Mouse (Mus musculus) heart, embryonic 15.5 days (tissue): ENCODE measurements at regions not wholly inside any gene's neighbourhood (a gene's known extent, or its start where the extent isn't known, plus 50 kb on each side); places are given as distances from the start of the nearest gene placed in this dataset.

Experiments
- ATAC-seq: fragments of 200-750 bp; cut with Nextera tagmentation; replicated peaks from 2 replicates; pipeline ENCODE4 v1.8.0; 2017; ENCODE audit warnings: low read depth, moderate TSS enrichment; ENCODE audit not compliant: insufficient number of reproducible peaks, insufficient read depth, low FRiP score
- H3K27ac ChIP-seq: fragments of 300-500 bp; sonication (generic); 2 replicates; pipeline ENCODE4 v1.5.1; 2015; ENCODE audit warnings: mild to moderate bottlenecking, inconsistent platforms
- H3K27me3 ChIP-seq: fragments of 300-500 bp; sonication (generic); 2 replicates; pipeline ENCODE4 v1.6.1; 2015; ENCODE audit warnings: inconsistent platforms
- H3K36me3 ChIP-seq: fragments of 300-500 bp; sonication (generic); 2 replicates; pipeline ENCODE4 v1.6.1; 2015; ENCODE audit warnings: mild to moderate bottlenecking, inconsistent platforms
- H3K4me1 ChIP-seq: fragments of 300-500 bp; sonication (generic); replicated peaks from 2 replicates; pipeline ENCODE4 v1.6.1; 2015; ENCODE audit warnings: inconsistent platforms
- H3K4me2 ChIP-seq: fragments of 300-500 bp; sonication (generic); 2 replicates; pipeline ENCODE4 v1.6.1; 2015; ENCODE audit warnings: inconsistent platforms, mild to moderate bottlenecking, moderate library complexity
- H3K4me3 ChIP-seq: fragments of 300-500 bp; sonication (generic); 2 replicates; pipeline ENCODE4 v1.5.1; 2015; ENCODE audit warnings: mild to moderate bottlenecking, inconsistent platforms
- H3K9ac ChIP-seq: fragments of 300-500 bp; sonication (generic); 2 replicates; pipeline ENCODE4 v1.6.1; 2015; ENCODE audit warnings: mild to moderate bottlenecking, inconsistent platforms
- H3K9me3 ChIP-seq: fragments of 300-500 bp; sonication (generic); replicated peaks from 2 replicates; pipeline ENCODE4 v1.6.1; 2016; ENCODE audit warnings: inconsistent platforms
- WGBS: fragments of 180-500 bp; shearing (Covaris S2); methylation state at CpG from one replicate; pipeline ENCODE4 v1.1.7; 2015; ENCODE audit warnings: mixed read lengths; 5-methylcytosine and 5-hydroxymethylcytosine counted together

DNA sequence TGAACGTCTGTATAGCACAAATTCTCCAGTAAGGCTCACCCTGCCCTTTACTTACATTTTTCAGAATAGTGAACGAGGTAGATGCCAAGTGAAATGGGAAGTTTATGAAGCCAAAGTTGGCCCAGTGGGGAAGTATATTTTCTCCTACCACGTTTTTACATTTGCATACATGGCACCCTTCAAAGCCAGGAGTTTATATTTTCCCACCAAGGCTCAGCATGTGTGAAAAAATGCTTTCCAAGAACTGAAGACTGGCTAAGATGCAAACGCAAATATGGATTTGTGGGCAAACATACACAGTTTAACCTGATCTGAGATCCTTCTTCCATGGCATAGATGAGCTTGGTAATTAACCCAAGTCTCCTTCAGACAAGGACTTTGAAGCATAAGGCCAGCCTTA, 2209.4 kb upstream of the Gm7489 start:
- Histone ChIP-seq H3K9ac (no peak overlapping the region), H3K9me3 (no peaks in the 10 kb centered on the region), H3K4me1 (peaks cover 5% of the 10 kb centered on the region; the same call in 1 of the 2 replicates), H3K27ac (no peak overlapping the region), H3K4me3 (no peak overlapping the region), H3K27me3 (no peaks in the 10 kb centered on the region), H3K4me2 (no peak overlapping the region), H3K36me3 (no peaks in the 10 kb centered on the region)
- ATAC-seq, result no peak
- 78% methylated on average over 4 of the region's 4 CpGs for WGBS

DNA sequence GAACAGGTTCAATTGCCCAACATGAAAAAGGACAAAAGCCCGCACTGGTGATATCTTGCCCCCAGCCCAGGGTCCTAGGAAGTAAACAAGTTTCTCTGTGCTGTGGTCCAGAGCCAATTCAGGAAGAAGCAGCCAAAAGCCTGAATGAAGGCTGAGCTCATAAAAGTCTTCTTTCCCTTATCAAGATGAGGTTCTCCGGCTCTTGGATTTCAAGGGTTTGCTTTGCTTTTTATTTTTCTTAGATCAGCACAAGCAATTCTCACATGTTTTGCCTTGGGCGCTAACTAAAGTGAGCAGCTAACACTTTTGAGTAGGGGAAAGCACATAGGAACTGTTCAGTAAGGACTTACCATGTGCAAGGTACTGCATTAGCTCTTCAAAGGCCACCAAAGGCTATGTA, 2208.0 kb upstream of the Gm7489 start:
- no peaks in the 10 kb centered on the region for H3K36me3 ChIP-seq
- 83% methylated on average over 3 of the region's 3 CpGs for WGBS
- no peak for ATAC-seq

DNA sequence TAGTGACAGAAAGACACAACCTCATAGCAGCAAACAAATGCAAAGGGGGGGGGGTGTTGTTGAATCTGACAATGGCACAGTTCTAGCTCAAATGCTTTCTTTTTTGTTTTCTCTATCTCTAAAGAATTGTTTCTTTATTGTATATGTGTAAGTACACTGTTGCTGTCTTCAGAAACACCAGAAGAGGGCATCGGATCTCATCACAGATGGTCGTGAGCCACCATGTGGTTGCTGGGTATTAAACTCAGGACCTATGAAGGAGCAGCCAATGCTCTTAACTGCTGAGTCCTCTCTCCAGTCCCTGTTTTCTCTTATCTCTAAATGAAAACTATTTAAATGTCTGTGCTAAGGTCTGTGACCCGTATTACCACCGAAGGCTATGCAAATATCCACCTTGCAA, 2207.4 kb upstream of the Gm7489 start:
- H3K36me3 ChIP-seq, result no peaks in the 10 kb centered on the region
- no peaks in the 10 kb centered on the region for H3K9me3 ChIP-seq
- H3K4me1 ChIP-seq, result peaks cover 2% of the 10 kb centered on the region; the same call in 1 of the 2 replicates
- 72% methylated on average over 4 of the region's 4 CpGs for WGBS
- ATAC-seq, result no peak
- no peaks in the 10 kb centered on the region for H3K27me3 ChIP-seq
- no peak overlapping the region for H3K4me2 ChIP-seq
- no peak overlapping the region for H3K4me3 ChIP-seq
- no peak overlapping the region for H3K27ac ChIP-seq
- no peak overlapping the region for H3K9ac ChIP-seq

More for the DNA sequence above, 2208.0 kb upstream of the Gm7489 start:
- no peaks in the 10 kb centered on the region for H3K9me3 ChIP-seq
- no peak overlapping the region for H3K4me3 ChIP-seq
- H3K4me2 ChIP-seq, result no peak overlapping the region
- H3K9ac ChIP-seq, result no peak overlapping the region
- H3K27ac ChIP-seq, result no peak overlapping the region
- H3K4me1 ChIP-seq, result peaks cover 4% of the 10 kb centered on the region; the same call in 1 of the 2 replicates
- H3K27me3 ChIP-seq, result no peaks in the 10 kb centered on the region

DNA sequence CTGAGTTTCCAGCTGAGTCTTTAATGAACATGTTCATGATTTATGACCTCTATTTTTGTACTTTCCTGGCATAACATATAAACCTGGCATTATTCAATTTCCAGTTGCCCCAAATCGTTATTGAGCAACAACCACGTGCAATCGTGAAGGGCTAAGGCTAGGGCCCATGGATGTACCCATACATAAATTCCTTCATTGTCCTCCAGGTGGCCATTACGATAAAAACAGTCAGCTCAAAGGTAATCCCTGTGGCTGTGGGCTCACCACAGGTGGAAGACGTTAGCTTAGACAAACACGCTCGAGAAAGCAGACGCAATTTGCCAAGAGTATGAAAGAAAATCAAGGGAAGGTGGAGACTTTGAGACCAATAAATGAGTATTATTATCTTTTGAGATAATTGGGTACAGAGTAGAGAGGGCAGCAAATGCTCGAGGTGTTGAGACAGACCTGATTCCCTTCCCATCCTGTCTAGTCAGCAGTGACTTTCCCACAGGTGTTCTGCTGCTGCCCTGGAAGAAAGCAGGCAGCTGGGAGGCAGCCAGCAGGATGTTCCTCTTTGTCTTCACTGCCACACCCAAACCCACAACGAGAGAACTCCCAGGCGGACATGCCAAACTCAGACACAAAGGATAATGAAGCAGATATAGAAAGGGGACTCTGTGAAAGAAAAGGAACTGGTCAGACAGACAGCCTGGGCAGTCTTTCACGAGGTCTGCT, 2205.4 kb upstream of the Gm7489 start:
- 61% methylated on average over 12 of the region's 12 CpGs for WGBS
- H3K27ac ChIP-seq, result no peak overlapping the region
- H3K9me3 ChIP-seq, result no peaks in the 10 kb centered on the region
- no peak overlapping the region for H3K4me2 ChIP-seq
- no peak overlapping the region for H3K4me3 ChIP-seq
- ATAC-seq, result no peak
- no peak overlapping the region for H3K9ac ChIP-seq
- H3K4me1 ChIP-seq, result peaks cover 2% of the 10 kb centered on the region; the same call in 1 of the 2 replicates
- no peaks in the 10 kb centered on the region for H3K27me3 ChIP-seq
- no peaks in the 10 kb centered on the region for H3K36me3 ChIP-seq

DNA sequence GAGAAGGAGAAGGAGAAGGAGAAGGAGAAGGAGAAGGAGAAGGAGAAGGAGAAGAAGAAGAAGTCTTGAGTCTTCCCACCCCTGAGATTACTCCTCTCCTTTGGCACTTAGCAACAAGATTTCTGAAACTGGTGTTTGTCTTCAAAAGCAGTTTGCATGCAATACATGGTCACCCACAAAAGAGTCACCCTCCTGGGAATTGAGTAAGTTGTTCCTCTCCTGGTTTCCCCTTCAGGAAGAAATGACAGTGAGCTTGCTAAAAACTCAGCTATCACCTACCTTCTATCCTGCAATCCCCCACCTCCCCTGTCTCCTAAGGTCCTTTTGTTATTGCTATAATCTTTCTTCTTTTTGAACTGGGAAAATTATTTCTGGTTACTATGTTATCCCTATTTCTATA, 2204.2 kb upstream of the Gm7489 start:
- H3K9me3 ChIP-seq, result no peaks in the 10 kb centered on the region
- no peak for ATAC-seq
- H3K27me3 ChIP-seq, result no peaks in the 10 kb centered on the region
- H3K4me2 ChIP-seq, result no peak overlapping the region
- H3K36me3 ChIP-seq, result no peaks in the 10 kb centered on the region
- H3K27ac ChIP-seq, result no peak overlapping the region
- H3K4me1 ChIP-seq, result peaks cover 2% of the 10 kb centered on the region; the same call in 1 of the 2 replicates
- H3K9ac ChIP-seq, result no peak overlapping the region
- H3K4me3 ChIP-seq, result no peak overlapping the region

DNA sequence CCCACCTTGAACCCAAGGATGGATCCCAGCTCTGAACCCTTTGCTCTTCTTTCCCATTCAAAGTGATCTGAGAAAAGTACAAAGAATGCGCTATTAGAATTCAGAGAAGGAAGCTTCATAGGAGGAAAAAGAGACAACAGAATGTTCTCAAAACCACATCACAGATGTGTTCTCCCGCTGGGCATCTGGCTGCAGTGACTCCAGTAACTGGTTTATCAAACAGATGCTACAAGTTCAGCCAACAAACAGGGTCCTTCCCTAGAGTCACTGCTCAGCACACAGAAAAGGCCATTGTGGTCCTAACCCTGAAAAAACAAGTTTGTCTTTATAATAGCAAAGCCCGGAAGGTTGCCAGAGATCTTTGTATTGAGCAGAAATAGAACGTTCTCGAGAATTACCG, 2203.5 kb upstream of the Gm7489 start:
- H3K4me3 ChIP-seq, result no peak overlapping the region
- peaks cover 2% of the 10 kb centered on the region; the same call in 1 of the 2 replicates for H3K4me1 ChIP-seq
- H3K9me3 ChIP-seq, result no peaks in the 10 kb centered on the region
- H3K36me3 ChIP-seq, result no peaks in the 10 kb centered on the region
- WGBS, result 88% methylated on average over 6 of the region's 6 CpGs
- no peaks in the 10 kb centered on the region for H3K27me3 ChIP-seq
- no peak for ATAC-seq
- H3K9ac ChIP-seq, result no peak overlapping the region
- H3K4me2 ChIP-seq, result no peak overlapping the region
- no peak overlapping the region for H3K27ac ChIP-seq

DNA sequence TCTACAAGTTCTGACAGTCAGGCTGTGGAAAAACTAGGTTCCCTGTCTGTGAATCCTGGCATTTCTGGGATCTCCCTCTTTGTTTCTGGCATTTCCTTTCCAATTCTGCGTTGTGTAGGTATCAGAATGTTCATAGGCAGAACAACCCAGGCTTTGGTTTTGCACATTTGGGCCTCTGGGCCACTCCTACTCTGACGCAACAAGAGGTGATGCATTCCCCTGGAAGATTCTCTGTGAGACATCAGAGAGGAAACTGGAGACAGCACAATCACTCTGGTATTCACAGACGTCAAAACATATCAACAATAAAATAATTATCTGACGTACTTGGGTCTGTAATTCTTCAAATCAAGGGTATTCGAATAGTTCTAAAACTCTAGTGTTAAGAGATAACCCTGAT, 2202.4 kb upstream of the Gm7489 start:
- 0 out of 2 replicates have a peak, but pooled peaks cover 2% of the 10 kb centered on the region for H3K4me1 ChIP-seq
- ATAC-seq, result no peak
- H3K4me3 ChIP-seq, result no peak overlapping the region
- no peak overlapping the region for H3K27ac ChIP-seq
- no peak overlapping the region for H3K4me2 ChIP-seq
- no peaks in the 10 kb centered on the region for H3K27me3 ChIP-seq
- H3K9me3 ChIP-seq, result no peaks in the 10 kb centered on the region
- no peaks in the 10 kb centered on the region for H3K36me3 ChIP-seq
- no peak overlapping the region for H3K9ac ChIP-seq
- 47% methylated on average over 5 of the region's 5 CpGs for WGBS

DNA sequence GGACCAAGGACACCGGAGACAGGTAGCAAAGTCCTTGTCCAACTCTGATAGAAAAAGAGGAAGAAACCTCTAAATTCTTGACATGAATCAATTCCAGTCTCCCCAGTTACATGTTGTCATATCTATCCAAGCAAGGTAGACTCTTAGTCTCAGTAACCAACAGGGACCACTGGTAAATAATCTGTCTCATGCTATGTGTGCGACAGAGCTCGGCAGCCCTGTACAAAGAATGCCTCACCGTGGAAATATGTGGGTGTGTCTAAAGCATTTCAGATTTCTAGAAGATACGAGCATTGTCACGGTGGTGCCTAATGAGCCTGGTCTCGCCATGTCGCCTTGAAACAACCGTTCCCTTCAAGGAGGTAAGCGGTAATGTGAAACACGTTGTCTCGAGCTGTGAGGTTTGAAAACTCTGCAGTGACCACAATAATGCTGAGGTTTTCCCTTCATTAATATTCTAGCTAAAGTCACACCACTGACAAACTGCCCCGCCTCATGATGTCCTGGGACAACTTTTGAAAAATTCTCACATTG, 2197.6 kb upstream of the Gm7489 start:
- ATAC-seq, result no peak
- Histone ChIP-seq H3K9ac (no peak overlapping the region), H3K36me3 (no peaks in the 10 kb centered on the region), H3K4me2 (no peak overlapping the region), H3K4me3 (no peak overlapping the region), H3K27me3 (no peaks in the 10 kb centered on the region), H3K4me1 (no peaks in the 10 kb centered on the region), H3K27ac (no peak overlapping the region), H3K9me3 (no peaks in the 10 kb centered on the region)
- 81% methylated on average over 13 of the region's 13 CpGs for WGBS

DNA sequence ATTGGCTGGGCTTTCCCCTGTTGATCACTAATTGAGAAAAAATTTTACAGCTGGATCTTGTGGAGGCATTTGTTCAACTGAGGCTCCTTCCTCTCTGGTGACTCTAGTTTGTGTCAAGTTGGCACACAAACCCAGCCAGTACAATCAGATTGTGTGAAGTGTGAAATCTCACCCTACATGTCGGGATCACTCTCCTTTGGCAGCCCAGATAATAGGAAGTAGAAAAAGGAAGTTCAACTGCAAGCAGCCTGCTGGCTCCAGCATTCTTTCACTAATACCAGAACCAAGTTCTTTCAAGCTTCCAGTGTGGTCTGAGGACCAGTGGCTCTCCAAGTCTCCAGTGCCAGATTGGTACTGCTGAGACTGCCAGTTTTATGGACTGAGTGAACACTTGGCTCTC, 2195.2 kb upstream of the Gm7489 start:
- 36% methylated on average over 1 of the region's 1 CpGs for WGBS
- no peaks in the 10 kb centered on the region for H3K27me3 ChIP-seq

DNA sequence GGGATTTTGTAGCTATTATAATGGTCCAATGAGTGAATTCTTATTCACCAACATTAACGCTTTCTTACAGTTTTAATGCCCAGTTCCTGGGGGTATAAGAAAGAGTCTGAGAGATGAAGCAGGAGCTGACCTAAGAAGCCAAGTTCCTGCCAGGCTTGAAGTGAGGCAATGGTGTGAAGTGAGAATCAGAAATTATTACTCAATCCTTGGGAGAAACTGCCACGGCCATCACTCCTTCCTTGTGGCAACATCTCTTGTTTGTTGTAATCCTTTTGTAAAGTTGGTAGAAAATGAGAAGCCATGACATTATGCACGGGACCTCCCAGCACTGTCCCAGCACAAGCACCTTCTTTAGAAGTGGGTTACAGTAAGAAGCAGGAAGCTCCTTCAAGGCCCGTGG, 2192.0 kb upstream of the Gm7489 start:
- H3K4me3 ChIP-seq, result no peak overlapping the region
- WGBS, result 78% methylated on average over 4 of the region's 4 CpGs
- H3K9me3 ChIP-seq, result no peaks in the 10 kb centered on the region
- H3K4me2 ChIP-seq, result no peak overlapping the region
- no peak for ATAC-seq
- no peaks in the 10 kb centered on the region for H3K36me3 ChIP-seq
- H3K4me1 ChIP-seq, result 0 out of 2 replicates have a peak, but pooled peaks cover 2% of the 10 kb centered on the region
- no peak overlapping the region for H3K9ac ChIP-seq
- H3K27ac ChIP-seq, result no peak overlapping the region
- no peaks in the 10 kb centered on the region for H3K27me3 ChIP-seq

More for the DNA sequence above, 2195.2 kb upstream of the Gm7489 start:
- H3K4me2 ChIP-seq, result no peak overlapping the region
- no peaks in the 10 kb centered on the region for H3K4me1 ChIP-seq
- H3K4me3 ChIP-seq, result no peak overlapping the region
- no peak for ATAC-seq
- H3K36me3 ChIP-seq, result no peaks in the 10 kb centered on the region
- no peak overlapping the region for H3K27ac ChIP-seq
- no peak overlapping the region for H3K9ac ChIP-seq
- no peaks in the 10 kb centered on the region for H3K9me3 ChIP-seq

DNA sequence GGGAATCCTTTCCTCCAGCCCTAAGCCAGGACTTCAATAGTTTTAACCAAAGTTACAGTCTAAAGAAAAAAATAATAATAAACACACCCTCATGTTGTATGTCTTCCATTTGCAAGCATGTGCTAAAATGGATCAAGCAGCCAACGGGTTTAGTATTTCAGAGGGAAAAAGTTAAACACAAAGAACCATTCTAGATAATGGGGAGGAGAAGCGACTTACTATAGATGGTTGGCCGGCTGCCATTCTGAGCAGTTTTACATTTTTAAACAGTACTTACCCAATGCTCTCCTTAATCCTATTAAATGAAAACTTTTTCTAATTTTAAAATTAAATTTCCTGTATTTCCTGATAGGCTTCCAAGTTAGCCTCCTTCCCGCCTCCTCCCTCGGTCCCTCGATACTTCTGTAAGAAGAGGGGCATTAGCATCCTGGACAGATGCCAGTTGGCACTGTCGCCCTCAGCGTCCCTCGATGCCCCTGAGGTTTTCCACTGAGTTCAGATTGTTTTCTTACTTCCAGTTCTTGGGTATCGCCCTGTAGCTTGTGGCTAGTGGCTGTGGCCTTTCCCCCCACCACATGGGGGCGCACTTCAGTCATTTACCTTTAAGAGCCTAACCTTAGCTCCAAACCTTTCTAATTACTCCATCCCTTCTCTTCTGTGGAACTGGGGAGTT, 2188.2 kb upstream of the Gm7489 start:
- Histone ChIP-seq H3K4me2 (no peak overlapping the region), H3K4me1 (0 out of 2 replicates have a peak, but pooled peaks cover 2% of the 10 kb centered on the region), H3K27me3 (no peaks in the 10 kb centered on the region), H3K36me3 (no peaks in the 10 kb centered on the region), H3K9ac (no peak overlapping the region), H3K9me3 (no peaks in the 10 kb centered on the region), H3K27ac (no peak overlapping the region), H3K4me3 (no peak overlapping the region)
- WGBS, result 45% methylated on average over 11 of the region's 11 CpGs
- ATAC-seq, result no peak
